Mouse (Mus musculus): ENCODE measurements around the gene Gm5678.

DNA sequence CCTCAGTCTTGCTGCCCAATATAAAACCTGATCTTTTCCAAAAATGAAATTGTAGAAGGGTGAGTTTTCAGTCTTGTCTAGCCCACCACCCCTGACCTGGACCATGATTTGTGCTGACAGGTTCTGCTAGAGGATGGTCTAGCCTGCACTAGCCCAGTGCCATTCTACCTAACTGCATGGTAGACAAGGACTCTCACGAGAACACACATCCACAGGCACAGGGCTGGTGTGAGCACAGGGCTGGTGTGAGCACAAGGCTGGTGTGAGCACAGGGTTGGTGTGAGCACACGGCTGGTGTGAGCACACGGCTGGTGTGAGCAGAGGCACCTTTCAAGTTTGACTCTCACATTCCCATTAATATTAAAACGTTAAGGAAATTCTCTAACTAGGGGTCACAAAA lies 3.2 kb upstream of the Gm5678 start:
- TF ChIP-seq CTCF (IDR thresholded peaks at IDR 0.05; ENCODE audit: extremely low read depth, insufficient read length, insufficient replicate concordance, low read depth, low read length) (no peak), POLR2A (IDR thresholded peaks at IDR 0.05; ENCODE audit: low read depth, low read length) (no peak)

All from small intestine, adult 2 months (tissue).